Mouse (Mus musculus): ENCODE data around the gene Trp53tg5. TPM values are rescaled to one million over a fixed set of nuclear protein-coding genes. Genes with fewer than 3 reads are reported as not detected.
A peak's percentile ranks its signal among the peaks of the same experiment; 100 is the strongest.

The Trp53tg5 gene
- total RNA-seq, 2 experiments from 2014 or later: not detected

GRCm38 (mm10) chr2:164435216-164436090 lies 38.1 kb downstream of the Trp53tg5 start:
- no peak for DNase-seq (ENCODE audit: low spot score in 2 of 2)

GRCm38 (mm10) chr2:164434681-164435080 lies 38.8 kb downstream of the Trp53tg5 start:
- no peak for DNase-seq (ENCODE audit: low spot score in 2 of 2)

- no peak for DNase-seq (ENCODE audit: low spot score in 2 of 2)
Measured at GRCm38 (mm10) chr2:164433278-164433895, 40.1 kb downstream of the Trp53tg5 start.

GRCm38 (mm10) chr2:164432541-164433191 lies 40.9 kb downstream of the Trp53tg5 start:
- DNase-seq (ENCODE audit: low spot score in 2 of 2): no peak

GRCm38 (mm10) chr2:164431676-164432465 lies 41.7 kb downstream of the Trp53tg5 start:
- no peak for DNase-seq (ENCODE audit: low spot score in 2 of 2)

GRCm38 (mm10) chr2:164430697-164431096 lies 42.8 kb downstream of the Trp53tg5 start:
- no peak for DNase-seq (ENCODE audit: low spot score in 2 of 2)

GRCm38 (mm10) chr2:164429881-164430615 lies 43.5 kb downstream of the Trp53tg5 start:
- no peak for DNase-seq (ENCODE audit: low spot score in 2 of 2)

GRCm38 (mm10) chr2:164428451-164428850 lies 45.1 kb downstream of the Trp53tg5 start:
- DNase-seq (ENCODE audit: low spot score in 2 of 2): no peak

GRCm38 (mm10) chr2:164426952-164427351 lies 46.6 kb downstream of the Trp53tg5 start:
- no peak for DNase-seq (ENCODE audit: low spot score in 2 of 2)

- DNase-seq (ENCODE audit: low spot score in 2 of 2): peak; percentile 14 to 30
Measured at GRCm38 (mm10) chr2:164426121-164426520, 47.4 kb downstream of the Trp53tg5 start.

GRCm38 (mm10) chr2:164425401-164425800 lies 48.1 kb downstream of the Trp53tg5 start:
- no peak for DNase-seq (ENCODE audit: low spot score in 2 of 2)

GRCm38 (mm10) chr2:164424406-164424805 lies 49.1 kb downstream of the Trp53tg5 start:
- DNase-seq (ENCODE audit: low spot score in 2 of 2): no peak

- DNase-seq (ENCODE audit: low spot score in 2 of 2): no peak
Measured at GRCm38 (mm10) chr2:164423464-164423863, 50.1 kb downstream of the Trp53tg5 start.

- no peak for DNase-seq (ENCODE audit: low spot score in 2 of 2)
Measured at GRCm38 (mm10) chr2:164422675-164423393, 50.7 kb downstream of the Trp53tg5 start.

- no peak for DNase-seq (ENCODE audit: low spot score in 2 of 2)
Measured at GRCm38 (mm10) chr2:164421979-164422378, 51.5 kb downstream of the Trp53tg5 start.

GRCm38 (mm10) chr2:164421306-164421705 lies 52.2 kb downstream of the Trp53tg5 start:
- DNase-seq (ENCODE audit: low spot score in 2 of 2): no peak

Measured in left cerebral cortex, adult 18-20 months (tissue).